Mouse (Mus musculus) layer of hippocampus, postnatal 36 days (tissue): ENCODE data around the gene Slc17a8. TPM values are rescaled to one million over a fixed set of nuclear protein-coding genes. Genes with fewer than 3 reads are reported as not detected.
"Not testable (repeated sequence)": the region's sequence is repeated elsewhere in the genome, so short reads cannot be mapped to it uniquely, and the experiment has no call there.

ENCODE experiments used
- DNase-seq, 2 experiments: peaks; one replicate each; pipeline ENCODE4 v3.0.0; 2022
- total RNA-seq, 2 experiments: library from RNA; stranded (reverse); gene quantifications; 2 replicates each; pipeline ENCODE4 v1.2.3; 2021

The Slc17a8 gene
- total RNA-seq, result 1 to 10 TPM; 3.2 to 3.9 TPM

GRCm38 (mm10) chr10:89621129-89621528, at the start of gene Slc17a8:
Gene Slc17a8, minus strand, starts transcription at chr10:89621253.
- DNase-seq, result no peak

- DNase-seq, result not testable (repeated sequence)
These were observed 49.3 kb upstream of the Slc17a8 start for GRCm38 (mm10) chr10:89670371-89670770.

GRCm38 (mm10) chr10:89667571-89667970, 46.5 kb upstream of the Slc17a8 start:
- DNase-seq, result no peak

- DNase-seq, result no peak
These were observed 44.6 kb upstream of the Slc17a8 start for GRCm38 (mm10) chr10:89665679-89666078.

- no peak for DNase-seq
These were observed 44.1 kb upstream of the Slc17a8 start for GRCm38 (mm10) chr10:89664977-89665645.

GRCm38 (mm10) chr10:89656366-89656765, 35.3 kb upstream of the Slc17a8 start:
- peak; percentile 37 to 42 for DNase-seq

- DNase-seq, result no peak
These were observed 31.9 kb upstream of the Slc17a8 start for GRCm38 (mm10) chr10:89652912-89653311.

GRCm38 (mm10) chr10:89651691-89652090, 30.6 kb upstream of the Slc17a8 start:
- no peak for DNase-seq

GRCm38 (mm10) chr10:89646918-89647317, 25.9 kb upstream of the Slc17a8 start:
- no peak for DNase-seq

- DNase-seq, result no peak
These were observed 15.9 kb upstream of the Slc17a8 start for GRCm38 (mm10) chr10:89637001-89637400.

GRCm38 (mm10) chr10:89635018-89635417, 14.0 kb upstream of the Slc17a8 start:
- no peak for DNase-seq

- DNase-seq, result no peak
These were observed 12.8 kb upstream of the Slc17a8 start for GRCm38 (mm10) chr10:89633736-89634426.

GRCm38 (mm10) chr10:89633121-89633520, 12.1 kb upstream of the Slc17a8 start:
- no peak for DNase-seq

- DNase-seq, result no peak
These were observed 10.8 kb upstream of the Slc17a8 start for GRCm38 (mm10) chr10:89631831-89632230.

GRCm38 (mm10) chr10:89630564-89630963, 9.5 kb upstream of the Slc17a8 start:
- no peak for DNase-seq

GRCm38 (mm10) chr10:89630052-89630451, 9.0 kb upstream of the Slc17a8 start:
- no peak for DNase-seq

GRCm38 (mm10) chr10:89626714-89627113, 5.7 kb upstream of the Slc17a8 start:
- DNase-seq, result no peak

- DNase-seq, result no peak
These were observed 3.1 kb upstream of the Slc17a8 start for GRCm38 (mm10) chr10:89624196-89624595.

GRCm38 (mm10) chr10:89599311-89599710, 21.7 kb downstream of the Slc17a8 start:
- no peak for DNase-seq

- no peak for DNase-seq
These were observed 23.8 kb downstream of the Slc17a8 start for GRCm38 (mm10) chr10:89597275-89597674.

- no peak for DNase-seq
These were observed 25.1 kb downstream of the Slc17a8 start for GRCm38 (mm10) chr10:89595935-89596334.

GRCm38 (mm10) chr10:89595514-89595913, 25.5 kb downstream of the Slc17a8 start:
- DNase-seq, result no peak

GRCm38 (mm10) chr10:89594309-89594708, 26.7 kb downstream of the Slc17a8 start:
- DNase-seq, result no peak

- peak in 1 of 2 experiments; percentile 2 for DNase-seq
These were observed 28.3 kb downstream of the Slc17a8 start for GRCm38 (mm10) chr10:89592797-89593196.
